Mouse (Mus musculus) G1E (cell line): ENCODE results near the gene Zfp644.

Experiments
- CTCF ChIP-seq: IDR thresholded peaks from 2 replicates; pipeline ENCODE4 v1.5.1; 2012; ENCODE audit warnings: low read depth, low read length, inconsistent platforms, mixed read lengths
- GATA1 ChIP-seq: IDR thresholded peaks from 2 replicates; pipeline ENCODE4 v1.6.1; 2012; ENCODE audit warnings: borderline replicate concordance, low read length, inconsistent platforms, mixed read lengths
- POLR2AphosphoS5 ChIP-seq: IDR thresholded peaks from 2 replicates; pipeline ENCODE4 v1.6.1; 2012; ENCODE audit warnings: low read depth, low read length, inconsistent platforms; ENCODE audit not compliant: insufficient replicate concordance
- TAL1 ChIP-seq: conservative IDR thresholded peaks from 2 replicates; pipeline ENCODE4 v1.6.1; 2012; ENCODE audit warnings: low read depth, low read length, inconsistent platforms, mixed read lengths

DNA sequence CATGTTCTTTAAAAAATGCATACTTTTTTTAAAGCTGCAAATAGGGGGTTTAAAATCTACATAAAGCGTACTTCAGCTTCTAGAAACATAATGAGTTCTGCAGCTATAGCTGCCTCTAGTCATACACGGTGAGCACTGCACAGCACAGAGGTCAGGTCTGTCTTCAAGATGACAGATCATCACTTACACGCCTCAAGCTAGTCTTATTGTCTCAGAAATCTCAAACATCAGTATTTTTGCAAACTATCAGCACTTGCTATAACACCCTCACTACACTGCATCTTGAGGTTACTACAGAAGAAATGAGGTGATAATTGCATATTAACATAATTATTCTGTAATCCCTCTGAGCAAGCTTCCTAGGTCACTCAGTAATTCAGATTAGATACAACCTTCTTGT is 55.2 kb downstream of the Zfp644 start:
- TF ChIP-seq CTCF = no peak
- TF ChIP-seq POLR2AphosphoS5 = no peak
- no peak for TF ChIP-seq GATA1
- TF ChIP-seq TAL1 = no peak
